Mouse (Mus musculus): ENCODE data around the gene Fam53b. TPM values are rescaled to one million over a fixed set of nuclear protein-coding genes. Genes with fewer than 3 reads are reported as not detected.

Fam53b gene
- polyA plus RNA-seq, 1 experiment, result 66.9 TPM

DNA sequence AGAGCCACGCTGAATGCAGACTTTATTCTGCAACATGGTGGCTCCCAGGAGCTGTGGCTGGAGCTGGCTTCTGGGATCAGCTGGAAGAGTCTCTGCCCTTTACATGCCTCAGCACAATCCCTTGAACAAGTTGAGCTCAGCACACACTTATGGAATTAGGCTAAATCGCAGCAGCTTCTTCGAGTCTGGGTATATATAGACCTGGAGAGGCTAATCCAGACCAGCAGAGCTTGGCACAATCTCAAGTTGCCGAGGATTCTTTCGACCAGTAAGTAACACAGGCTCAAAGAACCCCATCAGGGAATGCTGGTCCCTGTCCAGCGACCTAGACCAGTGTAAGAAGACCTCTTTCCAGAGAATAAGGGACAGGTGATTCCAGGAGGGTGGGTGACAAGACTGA, 31.8 kb downstream of the Fam53b start:
- TF ChIP-seq GATA1 (IDR thresholded peaks at IDR 0.05; ENCODE audit: low read length), result no peak

DNA sequence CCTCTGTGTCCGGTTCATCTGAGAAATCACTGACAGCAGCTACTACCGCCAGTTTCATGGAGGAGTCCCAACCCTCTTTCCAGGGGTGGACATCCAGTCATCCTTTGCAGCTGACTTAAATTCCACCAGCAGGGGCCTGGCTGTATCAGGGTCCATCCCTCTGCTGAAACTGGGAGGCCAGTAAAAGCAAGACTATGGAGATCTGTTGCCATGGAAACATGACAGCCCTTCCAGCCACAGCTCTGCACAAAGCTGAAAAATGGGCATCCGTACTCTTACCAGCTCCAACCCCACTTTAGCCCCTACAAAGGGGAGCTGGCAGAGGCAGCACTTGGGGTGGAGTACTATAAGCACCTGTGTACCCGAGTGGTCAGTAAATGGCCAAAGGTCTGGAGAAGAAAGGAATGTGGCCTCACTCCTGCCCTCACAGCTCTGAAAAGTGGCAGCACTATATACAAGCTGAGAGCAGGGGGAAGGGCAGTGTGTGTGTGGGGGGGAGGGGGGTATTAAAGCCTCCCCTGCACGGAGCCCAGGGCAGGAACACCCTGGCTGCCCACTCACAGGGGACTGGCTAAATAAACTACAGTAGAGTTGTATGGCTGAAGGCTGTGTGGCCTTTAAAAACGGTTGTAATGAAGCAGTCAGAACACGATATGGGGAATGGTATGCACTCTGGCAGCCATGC, 32.4 kb downstream of the Fam53b start:
- TF ChIP-seq GATA1 (IDR thresholded peaks at IDR 0.05; ENCODE audit: low read length), result no peak

DNA sequence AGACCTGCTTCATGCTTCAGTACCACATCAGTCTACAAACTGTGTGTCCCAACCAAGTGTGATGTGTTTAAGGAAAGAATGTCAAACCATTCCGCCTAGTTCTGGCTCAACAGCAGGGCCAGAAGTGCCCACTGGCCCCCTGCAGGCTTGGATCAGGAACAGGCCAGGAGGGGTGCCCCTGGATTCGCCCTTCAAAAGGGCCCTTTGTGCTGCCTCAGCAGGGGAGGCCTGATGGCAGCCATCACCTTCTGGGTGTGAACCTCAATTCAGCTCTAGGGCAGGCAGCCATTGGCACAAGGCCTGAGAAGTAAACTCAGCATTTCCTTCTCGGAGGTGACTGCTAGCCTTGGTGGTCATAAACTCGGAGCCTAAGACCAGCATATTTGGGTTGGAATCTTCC, 33.1 kb downstream of the Fam53b start:
- TF ChIP-seq GATA1 (IDR thresholded peaks at IDR 0.05; ENCODE audit: low read length), result no peak

DNA sequence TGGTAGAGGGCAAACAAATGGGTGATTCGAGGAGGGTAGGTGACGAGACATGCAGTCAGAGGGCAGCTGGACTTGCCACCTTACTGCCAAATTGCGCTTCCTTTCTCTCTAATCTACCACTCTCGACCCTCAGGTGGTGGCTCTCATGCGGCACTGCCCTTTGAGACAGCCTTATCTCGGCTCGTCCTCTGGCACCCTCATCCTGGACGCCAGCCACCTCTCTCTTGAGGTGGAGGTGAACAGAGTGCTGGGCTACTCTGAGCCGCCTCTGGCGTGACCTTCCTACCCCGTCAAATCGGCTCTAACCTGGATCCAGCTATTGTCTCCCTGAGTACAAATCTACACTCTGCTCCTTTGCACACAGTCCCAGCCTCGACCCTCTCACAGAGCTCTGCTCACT, 35.1 kb downstream of the Fam53b start:
- no peak for TF ChIP-seq GATA1 (IDR thresholded peaks at IDR 0.05; ENCODE audit: low read length)

DNA sequence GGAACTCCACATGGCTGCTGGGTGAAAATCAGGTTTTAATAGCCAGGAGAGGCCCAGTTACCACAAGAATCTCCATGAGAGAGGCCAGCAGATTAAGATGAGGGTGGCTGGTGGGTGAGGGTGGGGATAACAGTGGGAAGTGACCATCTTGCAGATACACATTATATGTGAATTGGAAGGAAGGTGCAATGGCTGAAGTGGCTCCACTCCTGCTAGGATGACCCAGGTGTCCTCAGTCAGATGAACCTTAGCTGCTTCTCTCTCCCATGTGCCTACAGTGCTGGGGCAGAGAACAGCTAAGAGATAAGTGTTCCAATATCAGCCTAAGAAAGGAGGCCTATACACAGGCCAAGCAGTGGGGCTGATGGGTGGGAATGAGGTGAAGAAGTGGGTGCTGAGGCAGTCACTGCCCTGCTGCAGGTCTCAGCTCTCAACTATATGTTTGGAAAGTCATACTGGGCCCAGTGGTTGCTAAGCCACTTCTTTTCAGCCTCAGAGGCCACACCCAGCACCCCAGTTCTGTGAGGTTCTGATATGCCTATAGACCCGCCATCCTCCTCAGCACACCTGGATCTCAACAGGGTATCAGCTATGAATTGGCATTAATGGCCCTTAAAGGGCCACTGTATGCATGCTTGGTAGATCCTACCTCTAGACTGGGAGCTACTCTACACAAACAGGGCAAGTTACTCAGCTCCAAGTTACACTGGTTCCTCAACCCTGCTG, 35.8 kb downstream of the Fam53b start:
- no peak for TF ChIP-seq GATA1 (IDR thresholded peaks at IDR 0.05; ENCODE audit: low read length)

DNA sequence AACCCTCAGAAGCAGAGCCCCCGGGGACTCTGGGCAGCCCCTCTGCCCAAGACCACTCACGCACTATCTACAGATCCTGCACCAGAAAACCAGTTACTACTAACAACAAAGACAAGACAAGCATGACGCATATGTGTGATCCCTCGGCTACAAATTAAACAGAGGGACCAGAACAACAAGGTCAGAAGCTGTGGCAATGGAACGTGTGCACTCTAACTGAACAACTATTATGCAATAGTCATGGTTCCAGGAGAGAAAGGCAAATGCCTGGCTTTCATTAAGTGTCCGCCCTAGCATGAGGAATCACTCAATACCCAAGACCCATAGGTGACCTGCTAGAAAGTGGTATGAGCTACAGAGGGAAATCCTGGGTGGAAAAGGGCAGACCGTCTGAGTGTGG, 36.6 kb downstream of the Fam53b start:
- TF ChIP-seq GATA1 (IDR thresholded peaks at IDR 0.05; ENCODE audit: low read length), result no peak

DNA sequence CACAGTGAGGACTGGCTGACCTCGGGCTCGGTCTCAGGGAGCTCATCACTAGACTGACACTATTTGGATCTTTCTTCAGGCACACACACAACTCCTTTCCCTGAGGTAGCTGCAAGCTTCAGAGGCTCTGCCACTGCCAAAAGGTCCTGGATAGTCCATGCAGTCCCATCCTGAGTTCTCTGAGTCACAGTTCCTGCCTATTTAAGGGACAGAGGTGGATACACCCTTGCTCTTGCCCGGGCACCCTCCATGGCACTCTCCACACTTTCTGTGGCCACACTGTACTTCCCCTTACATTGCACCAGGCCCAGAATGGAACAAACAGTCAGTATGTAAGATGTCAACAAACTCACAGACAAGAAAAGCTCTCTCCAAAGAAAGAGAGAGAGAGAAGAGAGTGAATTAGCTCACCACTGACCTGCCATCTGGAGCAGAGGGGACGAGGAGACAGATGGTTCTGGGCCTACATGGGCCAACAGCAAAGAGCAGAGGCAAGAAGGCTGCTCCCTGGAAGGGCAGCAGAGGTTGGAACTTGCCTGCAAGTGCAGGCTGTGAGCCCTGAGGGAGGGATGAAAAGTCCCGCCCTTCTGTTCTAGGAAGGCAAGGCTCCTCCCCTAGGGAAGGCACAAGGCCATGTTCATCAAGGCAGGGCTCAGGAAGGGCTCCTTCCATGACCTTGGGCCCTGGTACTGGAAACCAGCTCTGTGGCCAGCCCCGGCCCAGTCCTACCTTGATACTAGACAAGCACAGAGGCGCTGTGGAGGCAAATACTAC, 37.2 kb downstream of the Fam53b start:
- TF ChIP-seq GATA1 (IDR thresholded peaks at IDR 0.05; ENCODE audit: low read length), result no peak

DNA sequence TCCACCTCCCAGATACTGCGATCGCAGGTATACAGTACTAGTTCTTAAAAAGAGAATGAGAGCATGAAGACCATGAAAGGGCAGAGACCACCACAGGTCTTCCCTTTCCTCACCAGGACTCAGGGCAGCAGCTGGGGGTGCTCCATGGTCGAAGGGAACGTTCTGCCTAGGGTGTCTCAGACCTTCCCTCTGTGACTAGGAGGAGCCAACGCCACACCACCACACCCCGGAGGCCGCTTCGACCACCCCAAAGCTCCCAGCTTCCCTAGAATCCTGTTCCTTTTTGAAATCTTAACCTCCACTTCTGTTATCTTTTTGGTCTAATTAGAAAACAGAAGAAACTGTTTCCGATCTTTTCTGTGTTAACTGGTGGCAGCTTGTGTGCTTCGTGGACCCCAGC, 37.8 kb downstream of the Fam53b start:
- TF ChIP-seq GATA1 (IDR thresholded peaks at IDR 0.05; ENCODE audit: low read length), result no peak

DNA sequence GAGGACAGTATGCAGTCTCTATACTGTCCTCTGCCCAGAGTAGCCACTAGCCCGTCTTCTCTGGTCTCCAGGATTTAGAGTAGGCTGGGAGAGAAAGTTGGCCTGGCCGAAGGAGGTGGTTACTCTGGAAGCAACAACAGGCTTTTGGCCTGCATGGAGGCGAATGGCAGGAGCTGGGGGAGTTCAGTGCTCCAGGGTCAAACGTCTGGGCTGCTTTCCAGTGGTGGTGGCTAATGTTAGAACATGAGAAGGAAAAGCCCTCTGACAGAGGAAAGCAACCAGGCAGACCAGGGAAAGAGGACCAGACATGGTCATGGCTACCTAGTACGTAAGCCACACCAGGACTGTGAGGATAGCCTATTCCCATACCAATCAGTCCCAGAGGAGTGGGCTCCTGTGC, 38.4 kb downstream of the Fam53b start:
- no peak for TF ChIP-seq GATA1 (IDR thresholded peaks at IDR 0.05; ENCODE audit: low read length)

DNA sequence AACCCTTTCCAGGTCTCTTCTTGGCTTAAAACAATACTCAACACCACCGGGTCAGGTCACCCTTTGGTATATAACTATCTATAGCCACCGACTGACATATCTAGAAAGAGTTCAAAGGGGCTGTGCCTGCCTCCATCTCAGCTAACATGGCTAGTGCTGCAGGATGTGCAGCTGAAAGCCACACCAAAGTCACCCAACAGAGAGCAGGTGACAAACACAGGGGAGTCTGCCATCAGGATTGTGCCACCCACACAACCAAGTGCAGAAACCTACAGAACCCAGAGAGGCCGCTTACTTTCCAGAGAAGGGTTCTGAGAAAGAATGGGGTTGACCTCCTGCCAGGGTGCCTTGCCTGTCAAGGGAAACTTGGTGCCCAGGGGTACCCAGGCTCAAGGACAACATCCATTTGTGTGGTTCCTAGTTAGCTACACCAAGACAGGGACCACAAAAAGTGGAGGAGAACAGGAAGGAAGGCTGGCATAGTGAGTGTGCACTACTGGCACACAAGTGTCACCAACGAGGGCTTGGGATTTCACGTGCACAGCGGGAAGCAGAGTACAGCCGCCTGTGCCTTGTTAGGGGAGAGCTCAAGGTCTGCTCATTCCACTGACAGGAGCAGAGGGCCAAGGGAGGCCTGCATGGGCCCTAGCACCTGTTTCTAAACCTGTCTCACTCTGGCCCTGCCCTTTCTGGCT, 40.5 kb downstream of the Fam53b start:
- TF ChIP-seq GATA1 (IDR thresholded peaks at IDR 0.05; ENCODE audit: low read length), result no peak

DNA sequence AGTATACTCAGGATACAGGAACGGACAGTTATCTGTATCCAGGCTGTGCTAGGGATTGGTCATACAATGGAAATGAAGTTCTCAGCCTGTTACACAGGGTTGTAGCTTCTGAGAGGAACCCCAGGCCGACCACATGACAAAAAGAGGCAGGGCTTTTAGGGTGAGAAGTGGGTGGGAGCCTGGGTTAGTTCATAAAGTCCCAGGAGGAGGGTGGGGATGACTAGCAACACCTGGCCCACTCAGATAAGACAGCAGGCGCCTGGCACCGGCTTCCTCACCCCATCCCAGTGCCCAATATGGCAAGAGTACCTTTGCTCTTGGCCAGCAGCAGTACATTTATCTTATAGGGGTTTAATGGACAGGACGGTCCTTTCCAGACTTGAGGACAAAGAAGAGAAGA, 41.2 kb downstream of the Fam53b start:
- no peak for TF ChIP-seq GATA1 (IDR thresholded peaks at IDR 0.05; ENCODE audit: low read length)

DNA sequence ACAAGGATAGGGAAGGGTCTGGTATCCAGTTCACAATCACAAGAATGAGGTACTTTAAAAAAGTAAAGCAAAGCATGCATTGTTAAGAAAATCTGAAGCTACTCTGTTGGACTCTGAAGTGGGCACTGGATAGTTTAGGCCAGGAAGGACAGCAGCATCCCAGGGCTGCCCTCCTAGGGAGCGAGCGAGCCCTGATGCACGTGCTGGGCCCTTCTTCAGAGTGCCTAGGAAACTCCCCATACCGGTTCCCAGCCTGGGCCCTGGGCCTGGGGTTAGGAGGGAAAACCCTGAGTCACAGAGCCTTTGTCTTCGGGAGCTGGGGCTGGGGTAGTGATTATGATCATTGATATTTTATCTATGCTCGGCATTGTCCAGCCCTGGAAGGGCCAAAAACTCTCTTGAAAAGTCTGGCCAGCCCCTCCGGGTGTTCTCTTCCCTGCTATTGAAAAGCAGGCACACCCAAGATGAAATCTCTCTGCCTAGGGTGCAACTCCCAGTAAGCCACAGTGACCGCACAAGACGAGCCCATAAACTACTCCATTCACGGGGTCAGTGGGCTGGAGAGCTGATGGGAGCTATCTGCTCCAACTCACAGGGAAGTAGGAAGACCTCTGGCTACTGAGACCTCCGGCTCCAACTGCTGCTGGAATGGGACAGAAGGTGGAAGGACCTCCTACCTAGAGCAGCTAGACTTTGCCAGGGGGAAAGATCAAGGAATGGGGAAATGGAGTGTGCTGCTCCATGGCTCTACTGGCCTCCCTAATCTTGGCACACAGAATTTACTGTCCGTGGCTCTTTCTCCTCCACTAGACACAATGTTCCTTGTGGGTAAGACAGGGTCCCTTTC, 45.0 kb downstream of the Fam53b start:
- TF ChIP-seq GATA1 (IDR thresholded peaks at IDR 0.05; ENCODE audit: low read length), result no peak

DNA sequence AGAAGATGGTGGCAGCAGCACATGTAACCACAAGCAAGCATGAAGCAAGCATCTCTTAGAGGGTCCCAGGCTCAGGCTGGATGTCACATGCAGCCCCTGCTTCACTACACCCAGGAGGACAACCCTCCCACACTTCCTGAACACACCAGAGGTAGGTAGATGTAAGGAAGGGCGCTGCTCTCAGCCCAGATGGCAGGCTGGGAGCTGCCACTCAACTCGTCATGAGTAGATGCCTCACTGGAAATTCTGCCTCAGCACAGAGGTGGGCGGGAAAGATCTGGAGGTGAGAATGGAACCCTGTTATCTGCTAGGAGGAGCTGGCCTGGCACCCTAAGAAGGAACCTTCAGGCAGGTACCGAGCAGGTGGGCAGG, 45.7 kb downstream of the Fam53b start:
- no peak for TF ChIP-seq GATA1 (IDR thresholded peaks at IDR 0.05; ENCODE audit: low read length)

DNA sequence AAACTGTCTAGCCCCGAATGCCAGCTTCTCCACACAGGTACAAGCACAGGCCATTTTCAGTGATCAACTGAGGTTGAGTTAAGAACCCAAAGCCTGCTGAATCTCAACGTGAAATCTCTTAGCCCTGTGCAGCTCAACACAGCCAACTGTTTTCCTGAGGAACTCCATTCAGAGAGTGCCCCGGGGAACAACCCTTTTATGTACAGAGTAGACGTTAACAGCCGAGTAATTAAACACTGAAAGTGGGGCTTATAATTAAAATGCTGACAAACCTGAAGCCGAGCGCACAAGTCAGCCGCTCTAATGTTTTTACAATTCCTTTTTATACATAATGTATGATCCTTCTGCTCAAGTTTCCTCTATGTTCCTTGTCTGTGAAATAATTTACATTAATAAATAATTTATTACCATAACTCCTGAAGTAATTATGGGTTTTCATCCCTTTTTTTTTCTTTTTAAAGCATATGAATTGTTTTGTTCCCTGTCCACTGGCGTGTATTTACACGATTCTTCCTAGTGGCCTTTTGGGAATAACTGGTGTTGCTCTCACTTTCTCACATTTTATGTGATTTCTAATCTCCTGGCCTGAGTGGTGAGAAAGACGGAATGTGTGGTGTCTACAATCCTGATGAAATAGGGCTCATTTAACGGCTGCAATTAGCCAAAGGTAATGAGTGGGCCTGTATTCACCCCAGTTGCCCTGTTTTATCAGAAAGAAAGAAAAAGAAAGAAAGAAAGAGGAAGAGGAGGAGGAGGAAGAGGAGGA, 46.3 kb downstream of the Fam53b start:
- no peak for TF ChIP-seq GATA1 (IDR thresholded peaks at IDR 0.05; ENCODE audit: low read length)

Data from G1E-ER4 (cell line).